Mouse (Mus musculus) ES-E14 (cell line): ENCODE results near the gene Uckl1.

Experiments
- HCFC1 ChIP-seq: IDR thresholded peaks from 2 replicates; pipeline ENCODE4 v1.6.1; 2012; ENCODE audit warnings: low read length, inconsistent platforms, borderline replicate concordance; ENCODE audit not compliant: insufficient read depth
- MAFK ChIP-seq: IDR thresholded peaks from 2 replicates; pipeline ENCODE4 v1.6.1; 2014; ENCODE audit warnings: mild to moderate bottlenecking, low read depth, low read length, inconsistent platforms; ENCODE audit not compliant: insufficient read depth

GRCm38 (mm10) chr2:181537444-181538047, 47.1 kb downstream of the Uckl1 start:
- TF ChIP-seq MAFK = no peak
- no peak for TF ChIP-seq HCFC1
